Comparison of ENCODE assay signal across 19 mouse cellular contexts in genomic region chr11:84376510-84377365, GRCm38 (mm10).
DNase-seq lines count a peak whose midpoint lies in the region; ATAC-seq and TF ChIP-seq lines count a peak whose summit lies in the region.
"Had no signal": no experiment of that assay in that cellular context is flagged by ENCODE, and none has a peak within 500 bp of the region (broad histone marks: within the 10 kb centered on the region; RNA-seq: fewer than 3 reads in every experiment).

No protein-coding gene starts in this region.

- no peak overlapping the region for H3K4me2 ChIP-seq in hindbrain, embryonic 15.5 days
- no peak overlapping the region for H3K4me2 ChIP-seq in midbrain, embryonic 16.5 days (ENCODE audit: low read length)
- H3K4me2 ChIP-seq: embryonic facial prominence, embryonic 13.5 days had no signal

- WGBS in hindbrain, embryonic 15.5 days, result 44% methylated on average over 13 of the region's 13 CpGs
- 31% methylated on average over 13 of the region's 13 CpGs for WGBS in midbrain, embryonic 16.5 days

- TF ChIP-seq CTCF in brain, embryonic 14.5 days (IDR thresholded peaks at IDR 0.05; ENCODE audit: borderline replicate concordance, extremely low read depth, insufficient read depth, insufficient read length), result no peak

- H3K9me3 ChIP-seq in hindbrain, embryonic 15.5 days, result no peaks in the 10 kb centered on the region
- H3K9me3 ChIP-seq in midbrain, embryonic 16.5 days (replicated peaks; ENCODE audit: control insufficient read depth, low read length, poor library complexity, severe bottlenecking), result no peaks in the 10 kb centered on the region
- H3K9me3 ChIP-seq: embryonic facial prominence, embryonic 13.5 days; heart, embryonic 10.5 days had no signal

- TF ChIP-seq POLR2A in brain, embryonic 14.5 days (IDR thresholded peaks at IDR 0.05; ENCODE audit: borderline replicate concordance, extremely low read depth, insufficient read depth, insufficient read length, poor library complexity, severe bottlenecking), result no peak

- peak overlapping the region; percentile 75 for H3K27ac ChIP-seq in hindbrain, embryonic 15.5 days (replicated peaks)
- H3K27ac ChIP-seq in midbrain, embryonic 16.5 days (ENCODE audit: low read length), result peak overlapping the region; percentile 19
- H3K27ac ChIP-seq: embryonic facial prominence, embryonic 13.5 days; heart, embryonic 10.5 days; liver, embryonic 14.5 days; stomach, postnatal 0 days had no signal

- H3K4me3 ChIP-seq in hindbrain, embryonic 15.5 days, result no peak overlapping the region
- H3K4me3 ChIP-seq in midbrain, embryonic 16.5 days (ENCODE audit: low read depth, low read length), result no peak overlapping the region
- H3K4me3 ChIP-seq: embryonic facial prominence, embryonic 13.5 days; heart, embryonic 10.5 days had no signal

- DNase-seq in embryo, embryonic 11 days, result peak; percentile 19
- no peak for DNase-seq in embryo, embryonic 9.5 days (ENCODE audit: extremely low spot score)
- peak; percentile 78 for DNase-seq in brain, embryonic 14.5 days (ENCODE audit: low read depth)
- DNase-seq in gastrocnemius, adult 18-20 months (ENCODE audit: low spot score), result no peak
- no peak for DNase-seq in testis, postnatal 10 days (ENCODE audit: low spot score)
- DNase-seq: cerebellum, postnatal 25 days; gastrocnemius, postnatal 25 days; kidney, adult 18-20 months; kidney, postnatal 36 days; lung, postnatal 10 days; thymus, postnatal 25 days had no signal

- no peak overlapping the region for H3K9ac ChIP-seq in hindbrain, embryonic 15.5 days
- no peak overlapping the region for H3K9ac ChIP-seq in midbrain, embryonic 16.5 days (ENCODE audit: low read depth, low read length)
- H3K9ac ChIP-seq: embryonic facial prominence, embryonic 13.5 days; liver, embryonic 14.5 days had no signal

- H3K4me1 ChIP-seq in hindbrain, embryonic 15.5 days (replicated peaks), result peaks cover 18% of the 10 kb centered on the region
- H3K4me1 ChIP-seq in midbrain, embryonic 16.5 days (ENCODE audit: control insufficient read depth, insufficient read depth, low read length), result peaks cover 7% of the 10 kb centered on the region
- H3K4me1 ChIP-seq: embryonic facial prominence, embryonic 13.5 days; heart, embryonic 10.5 days had no signal

- H3K36me3 ChIP-seq in hindbrain, embryonic 15.5 days, result 0 out of 2 replicates have a peak, but pooled peaks cover 4% of the 10 kb centered on the region
- peaks cover 3% of the 10 kb centered on the region; the same call in 1 of the 2 replicates for H3K36me3 ChIP-seq in midbrain, embryonic 16.5 days (ENCODE audit: control insufficient read depth, insufficient read depth, low read length)

- no peaks in the 10 kb centered on the region for H3K27me3 ChIP-seq in hindbrain, embryonic 15.5 days
- no peaks in the 10 kb centered on the region for H3K27me3 ChIP-seq in midbrain, embryonic 16.5 days (ENCODE audit: control insufficient read depth, insufficient read depth, low read depth, low read length)
- H3K27me3 ChIP-seq: embryonic facial prominence, embryonic 13.5 days had no signal

- no peak for ATAC-seq in hindbrain, embryonic 15.5 days (ENCODE audit: low FRiP score, low read depth)
- ATAC-seq in midbrain, embryonic 16.5 days, result no peak
- ATAC-seq in megakaryocyte, adult 5-6 weeks (ENCODE audit: poor library complexity, severe bottlenecking), result no peak
- ATAC-seq: activated CD4-positive, CD25-positive, alpha-beta regulatory T cell, adult 4 months had no signal

Comparison
In these comparisons a context has a peak if more than half of its experiments do, and no peak if none do; other contexts are left out.
1. DNase-seq: peak in embryo, embryonic 11 days (single experiment) and brain, embryonic 14.5 days (single experiment); none in embryo, embryonic 9.5 days (single experiment), gastrocnemius, adult 18-20 months (single experiment) and testis, postnatal 10 days (single experiment).